Mouse (Mus musculus): Measurements from ENCODE around the gene Wrap53. TPM values are rescaled to one million over a fixed set of nuclear protein-coding genes. Genes with fewer than 3 reads are reported as not detected.
A peak's percentile ranks its signal among the peaks of the same experiment; 100 is the strongest.
"Not testable (repeated sequence)": the region's sequence is repeated elsewhere in the genome, so short reads cannot be mapped to it uniquely, and the experiment has no call there.

The Wrap53 gene
- total and polyA plus RNA-seq, 3 experiments: 18.5 to 24.5 TPM; not detected in 1

GRCm38 (mm10) chr11:69624339-69624738 lies 44.3 kb upstream of the Wrap53 start:
- 0 out of 2 replicates have a peak, but pooled peaks have one; percentile 20 for TF ChIP-seq ZNF384 (IDR thresholded peaks at IDR 0.05; ENCODE audit: low read depth, low read length)
- H3K9me3 ChIP-seq (replicated peaks; ENCODE audit: insufficient read depth, low read length); H3K9ac ChIP-seq (ENCODE audit: control insufficient read depth, low read depth, low read length, poor library complexity, severe bottlenecking): not testable (repeated sequence)

GRCm38 (mm10) chr11:69623006-69623405 lies 43.0 kb upstream of the Wrap53 start:
- Histone ChIP-seq H3K9me3 (replicated peaks; ENCODE audit: insufficient read depth, low read length) (no peaks in the 10 kb centered on the region), H3K4me3 (ENCODE audit: control insufficient read depth in 1 of 2, insufficient read depth in 1 of 2, low read depth in 2 of 2, low read length in 2 of 2) (no peak overlapping the region), H3K9ac (ENCODE audit: control insufficient read depth, low read depth, low read length, poor library complexity, severe bottlenecking) (no peak overlapping the region), H3K36me3 (ENCODE audit: control insufficient read depth in 1 of 2, insufficient read depth in 2 of 2, low read length in 2 of 2) (peaks cover 0 to 10% of the 10 kb centered on the region in 2 experiments; a peak in 2 of 4 replicates), H3K79me2 (ENCODE audit: control insufficient read depth, insufficient read depth, low read length, poor library complexity) (no peaks in the 10 kb centered on the region), H3K27ac (ENCODE audit: control insufficient read depth, low read depth, low read length) (no peak overlapping the region), H3K27me3 (ENCODE audit: control insufficient read depth in 1 of 2, insufficient read depth in 2 of 2, low read length in 2 of 2) (no peaks in the 10 kb centered on the region), H3K4me1 (ENCODE audit: control insufficient read depth in 1 of 2, insufficient read depth in 2 of 2, low read length in 2 of 2) (peaks cover 6 to 12% of the 10 kb centered on the region in 2 experiments)
- TF ChIP-seq GABPA (IDR thresholded peaks at IDR 0.05; ENCODE audit: low read depth, low read length) (no peak), CHD2 (IDR thresholded peaks at IDR 0.05; ENCODE audit: low read length) (no peak), TBP (IDR thresholded peaks at IDR 0.05; ENCODE audit: low read depth, low read length) (no peak), MAFK (IDR thresholded peaks at IDR 0.05; ENCODE audit: borderline replicate concordance, low read depth, low read length) (no peak), CHD1 (IDR thresholded peaks at IDR 0.05; ENCODE audit: low read depth, low read length) (no peak), POLR2AphosphoS5 (IDR thresholded peaks at IDR 0.05; ENCODE audit: borderline replicate concordance, low read depth, low read length) (no peak), MYC (IDR thresholded peaks at IDR 0.05; ENCODE audit: low read depth, low read length) (no peak), ELF1 (IDR thresholded peaks at IDR 0.05; ENCODE audit: low read depth, low read length) (no peak), GATA1 (IDR thresholded peaks at IDR 0.05; ENCODE audit: low read depth, low read length) (no peak), NELFE (IDR thresholded peaks at IDR 0.05; ENCODE audit: low read depth, low read length) (no peak), RAD21 (IDR thresholded peaks at IDR 0.05; ENCODE audit: low read depth, low read length) (no peak), CTCF (IDR thresholded peaks at IDR 0.05 in 2 of 3, conservative IDR thresholded peaks at IDR 0.05 in 1 of 3; ENCODE audit: control insufficient read depth in 1 of 3, insufficient read depth in 1 of 3, low read depth in 2 of 3, low read length in 3 of 3, poor library complexity in 1 of 3, severe bottlenecking in 1 of 3) (no peak), SIN3A (IDR thresholded peaks at IDR 0.05; ENCODE audit: low read length) (no peak), ETS1 (IDR thresholded peaks at IDR 0.05; ENCODE audit: low read depth, low read length) (no peak), RCOR1 (IDR thresholded peaks at IDR 0.05; ENCODE audit: low read depth, low read length) (no peak), HCFC1 (IDR thresholded peaks at IDR 0.05; ENCODE audit: low read depth, low read length) (no peak), BHLHE40 (IDR thresholded peaks at IDR 0.05; ENCODE audit: borderline replicate concordance, low read depth, low read length) (no peak), TCF12 (IDR thresholded peaks at IDR 0.05; ENCODE audit: low read depth, low read length) (no peak)
- DNase-seq (ENCODE audit: low read depth, low spot score): no peak

More at GRCm38 (mm10) chr11:69624339-69624738, 44.3 kb upstream of the Wrap53 start:
- H3K79me2 ChIP-seq (ENCODE audit: control insufficient read depth, insufficient read depth, low read length, poor library complexity); H3K4me3 ChIP-seq (ENCODE audit: control insufficient read depth in 1 of 2, insufficient read depth in 1 of 2, low read depth in 2 of 2, low read length in 2 of 2); H3K27ac ChIP-seq (ENCODE audit: control insufficient read depth, low read depth, low read length); H3K36me3 ChIP-seq (ENCODE audit: control insufficient read depth in 1 of 2, insufficient read depth in 2 of 2, low read length in 2 of 2); H3K27me3 ChIP-seq (ENCODE audit: control insufficient read depth in 1 of 2, insufficient read depth in 2 of 2, low read length in 2 of 2); DNase-seq (ENCODE audit: low read depth, low spot score): not testable (repeated sequence)
- H3K4me1 ChIP-seq (ENCODE audit: control insufficient read depth in 1 of 2, insufficient read depth in 2 of 2, low read length in 2 of 2): peaks cover 6 to 12% of the 10 kb centered on the region in 2 experiments

Data from MEL (cell line).